Mouse (Mus musculus) T-helper 1 cell (primary cell): ENCODE measurements around the gene Sycn.

Experiments
- in situ Hi-C: fragments of 300-600 bp; cut with MboI, MseI; formaldehyde crosslinking; loops from one replicate; pipeline ENCODE4 v1.15.1; 2025; ENCODE audit warnings: high pct_unique_total_duplicates

Gene Sycn

GRCm38 (mm10) chr7:28558486-28558885 is 17.8 kb downstream of the Sycn start:
- in situ Hi-C loops, result no loop called here

GRCm38 (mm10) chr7:28560856-28561255 is 20.2 kb downstream of the Sycn start:
- in situ Hi-C loops, result no loop called here

- in situ Hi-C loops, result no loop called here
Observed at GRCm38 (mm10) chr7:28561967-28562366, 21.3 kb downstream of the Sycn start.

- in situ Hi-C loops, result no loop called here
Observed at GRCm38 (mm10) chr7:28562371-28562770, 21.7 kb downstream of the Sycn start.

- in situ Hi-C loops, result no loop called here
Observed at GRCm38 (mm10) chr7:28562951-28563350, 22.3 kb downstream of the Sycn start.

- in situ Hi-C loops, result no loop called here
Observed at GRCm38 (mm10) chr7:28565407-28565806, 24.7 kb downstream of the Sycn start.

- in situ Hi-C loops, result no loop called here
Observed at GRCm38 (mm10) chr7:28567539-28567938, 26.9 kb downstream of the Sycn start.

GRCm38 (mm10) chr7:28568253-28568652 is 27.6 kb downstream of the Sycn start:
- in situ Hi-C loops, result no loop called here

- in situ Hi-C loops, result no loop called here
Observed at GRCm38 (mm10) chr7:28570291-28570981, 29.8 kb downstream of the Sycn start.

- in situ Hi-C loops, result no loop called here
Observed at GRCm38 (mm10) chr7:28570982-28571682, 30.4 kb downstream of the Sycn start.

- in situ Hi-C loops, result no loop called here
Observed at GRCm38 (mm10) chr7:28572689-28573088, 32.0 kb downstream of the Sycn start.

- in situ Hi-C loops, result no loop called here
Observed at GRCm38 (mm10) chr7:28573236-28573635, 32.6 kb downstream of the Sycn start.

- in situ Hi-C loops, result no loop called here
Observed at GRCm38 (mm10) chr7:28575597-28575996, 34.9 kb downstream of the Sycn start.

- in situ Hi-C loops, result no loop called here
Observed at GRCm38 (mm10) chr7:28576271-28576914, 35.7 kb downstream of the Sycn start.

- in situ Hi-C loops, result no loop called here
Observed at GRCm38 (mm10) chr7:28577826-28578542, 37.3 kb downstream of the Sycn start.

- in situ Hi-C loops, result no loop called here
Observed at GRCm38 (mm10) chr7:28578543-28579053, 37.9 kb downstream of the Sycn start.

- in situ Hi-C loops, result no loop called here
Observed at GRCm38 (mm10) chr7:28579826-28580225, 39.1 kb downstream of the Sycn start.

- in situ Hi-C loops, result no loop called here
Observed at GRCm38 (mm10) chr7:28581721-28582120, 41.0 kb downstream of the Sycn start.

- in situ Hi-C loops, result no loop called here
Observed at GRCm38 (mm10) chr7:28582841-28583240, 42.2 kb downstream of the Sycn start.

- in situ Hi-C loops, result no loop called here
Observed at GRCm38 (mm10) chr7:28583570-28584344, 43.1 kb downstream of the Sycn start.

GRCm38 (mm10) chr7:28584468-28584867 is 43.8 kb downstream of the Sycn start:
- in situ Hi-C loops, result no loop called here
